Mouse (Mus musculus) left cerebral cortex, postnatal 4 days (tissue): Measurements from ENCODE around the gene Plet1. TPM values are rescaled to one million over a fixed set of nuclear protein-coding genes. Genes with fewer than 3 reads are reported as not detected.

Experiments
- DNase-seq: peaks from one replicate; pipeline ENCODE4 v3.0.0-alpha.2; 2022
- intact Hi-C: fragments of 180-260 bp; cut with DNase I; formaldehyde crosslinking; loops from one replicate; pipeline ENCODE4 v1.15.1; 2025
- total RNA-seq, 2 experiments: library from RNA; stranded (reverse); gene quantifications; 2 replicates each; pipeline ENCODE4 v1.2.3; 2021

Plet1 gene
- total RNA-seq, 2 experiments from 2014 or later: not detected

DNA sequence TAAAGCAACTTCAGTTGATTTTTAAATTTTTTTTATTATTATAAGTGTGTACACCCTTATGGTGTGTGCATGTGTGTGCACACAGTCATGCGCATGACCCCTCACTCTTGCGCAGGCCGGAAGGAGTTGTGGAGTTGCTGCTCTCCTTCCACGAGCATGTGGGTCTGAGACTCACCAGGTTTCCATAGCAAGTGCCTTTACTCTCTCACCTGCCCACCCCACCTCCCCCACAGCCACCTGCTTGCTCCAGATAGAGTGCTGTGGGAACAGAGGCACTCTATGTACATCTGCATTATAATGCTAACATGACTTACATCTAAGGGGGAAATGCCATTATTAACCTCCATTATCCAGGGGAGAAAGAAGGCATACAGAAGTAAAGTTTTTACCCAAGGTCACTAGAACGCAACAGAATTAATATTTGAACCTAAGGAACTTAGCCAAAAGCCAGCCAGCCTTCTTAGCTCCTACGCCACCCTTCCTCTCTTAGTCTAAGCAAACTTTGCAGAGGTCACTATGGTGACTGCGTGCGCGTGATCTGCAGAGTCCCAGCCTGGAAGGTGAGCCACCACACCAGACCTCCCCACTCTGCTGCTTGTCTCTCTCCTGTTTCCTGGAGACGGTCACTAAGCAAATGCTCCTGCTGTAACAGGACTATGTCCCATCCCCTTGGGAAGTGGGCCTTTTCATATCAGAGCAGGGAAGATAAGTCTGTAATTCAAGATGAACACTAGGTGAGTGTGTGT, 1.3 kb downstream of the Plet1 start:
- no peak for DNase-seq
- intact Hi-C loops: no loop called here

GRCm38 (mm10) chr9:50496151-50496505, 1.8 kb downstream of the Plet1 start:
- DNase-seq: no peak
- intact Hi-C loops: no loop called here

DNA sequence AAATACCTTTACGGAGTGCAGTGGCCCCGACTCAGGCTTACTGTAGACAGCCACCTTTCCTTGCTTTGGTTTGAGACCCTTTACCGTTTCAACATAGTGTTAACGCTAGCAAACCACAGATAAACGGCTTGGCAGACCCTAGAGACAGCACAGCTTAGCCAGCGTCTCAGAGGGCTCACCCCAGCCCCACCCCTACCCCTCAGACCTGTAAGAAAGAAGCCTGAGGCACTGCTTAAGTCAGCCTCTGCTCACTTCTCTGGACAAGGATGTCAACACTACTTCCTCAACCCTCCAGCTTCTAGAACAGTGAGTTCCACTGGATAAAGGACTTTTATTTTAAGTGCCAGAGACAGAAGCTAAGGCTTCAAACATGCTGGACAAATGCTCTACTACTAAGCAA, 2.2 kb downstream of the Plet1 start:
- intact Hi-C loops: no loop called here
- no peak for DNase-seq

DNA sequence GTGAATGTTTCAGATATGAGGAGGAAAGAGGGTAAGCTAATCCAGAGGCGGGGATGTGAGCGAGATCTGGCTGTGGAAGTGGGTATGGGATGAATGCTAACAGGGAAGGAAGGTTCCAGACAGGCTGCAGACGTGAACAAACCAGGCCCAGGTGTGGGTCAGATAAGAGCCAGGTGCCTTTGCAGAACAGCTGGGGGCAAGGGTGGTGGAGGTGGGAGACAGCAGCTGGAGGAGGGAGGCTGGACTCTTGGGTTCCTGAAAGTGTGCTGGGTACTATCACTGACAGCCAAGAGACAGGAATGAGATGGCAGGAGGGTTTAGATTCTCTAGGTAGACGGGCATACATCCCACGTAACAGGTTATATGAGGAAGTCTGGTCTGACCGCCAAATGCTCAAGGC, 2.8 kb downstream of the Plet1 start:
- intact Hi-C loops: no loop called here
- no peak for DNase-seq

DNA sequence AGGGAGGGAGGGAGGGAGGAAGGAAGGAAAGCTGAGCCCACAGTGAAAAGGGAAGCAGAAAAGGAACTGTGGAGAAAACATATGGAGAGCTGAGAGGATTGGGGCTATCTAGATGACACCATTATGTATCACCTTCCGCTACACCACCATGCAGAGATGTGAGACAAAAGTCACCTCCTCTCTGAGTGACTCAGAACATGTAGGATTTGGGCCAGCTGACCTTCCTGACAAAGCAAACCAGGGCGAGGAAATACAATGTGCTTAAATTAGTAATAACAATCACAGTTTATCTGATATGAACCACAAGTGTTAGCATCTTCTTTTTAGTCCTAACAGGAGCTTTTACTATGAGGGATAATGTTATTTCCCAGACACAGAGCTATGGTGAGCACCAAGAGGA, 3.2 kb downstream of the Plet1 start:
- intact Hi-C loops: no loop called here
- no peak for DNase-seq

DNA sequence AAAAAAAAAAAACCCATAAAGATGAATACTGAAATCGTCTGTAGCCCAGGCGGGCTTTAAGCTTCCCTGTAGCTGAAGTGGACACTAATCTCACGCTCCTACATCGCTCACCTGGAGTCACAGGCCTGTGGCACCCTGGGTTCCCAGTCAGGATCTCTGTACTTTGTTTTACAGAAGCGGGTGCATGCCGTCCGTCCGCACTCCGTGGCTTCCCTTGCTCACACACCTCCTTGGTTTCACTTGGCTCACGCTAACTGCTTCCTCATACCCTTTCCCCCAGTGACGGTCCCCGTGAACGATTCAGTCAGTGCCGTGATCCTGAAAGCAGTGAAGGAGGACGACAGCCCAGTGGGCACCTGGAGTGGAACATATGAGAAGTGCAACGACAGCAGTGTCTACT, 4.5 kb downstream of the Plet1 start:
- no peak for DNase-seq
- intact Hi-C loops: no loop called here

- intact Hi-C loops: no loop called here
- DNase-seq: no peak
These were observed 5.5 kb downstream of the Plet1 start for GRCm38 (mm10) chr9:50499781-50500180.

DNA sequence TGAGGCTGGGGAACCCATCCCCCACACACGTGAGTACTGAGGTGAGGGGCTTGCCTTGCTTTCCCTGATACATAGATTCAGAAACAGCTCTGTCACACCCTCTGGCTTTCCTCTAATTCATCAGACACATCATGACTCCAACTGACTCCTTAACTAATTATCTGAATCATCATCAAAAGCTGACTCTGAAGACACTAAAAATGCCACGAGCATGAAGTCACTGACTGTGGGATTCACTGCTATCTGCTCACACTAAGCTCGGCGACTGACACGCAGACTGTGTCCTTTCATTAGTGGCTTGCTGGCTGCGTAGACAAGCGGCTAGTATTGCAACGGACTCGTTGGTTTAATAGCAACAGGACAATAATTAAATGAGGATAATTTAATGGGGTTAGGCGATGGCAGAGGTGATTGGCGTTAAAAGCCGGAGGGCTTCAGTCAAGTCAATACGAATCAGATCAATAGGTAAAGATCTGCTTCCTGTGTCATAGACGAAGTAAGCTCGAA, 6.2 kb downstream of the Plet1 start:
- no peak for DNase-seq
- intact Hi-C loops: no loop called here

- no peak for DNase-seq
- intact Hi-C loops: no loop called here
These were observed 6.7 kb downstream of the Plet1 start for GRCm38 (mm10) chr9:50500974-50501501.

DNA sequence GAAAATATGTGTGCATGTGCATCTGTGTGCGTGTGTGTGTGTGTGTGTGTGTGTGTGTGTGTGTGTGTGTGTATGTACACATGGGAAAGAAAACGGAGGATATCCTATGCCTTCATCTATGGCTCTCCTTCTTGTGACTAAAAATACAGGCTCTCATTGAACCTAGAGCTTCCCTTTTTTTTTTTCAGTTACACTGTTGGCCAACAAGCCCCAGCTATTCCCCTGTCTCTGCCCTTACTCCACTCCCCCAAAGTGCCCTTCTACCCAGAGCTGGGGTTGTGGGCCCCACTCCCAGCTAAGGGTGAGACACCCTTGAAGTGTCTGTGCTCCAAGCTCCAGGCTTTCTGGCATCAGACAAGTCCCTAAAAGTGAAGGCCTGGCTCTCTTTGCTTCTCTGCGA, 8.6 kb downstream of the Plet1 start:
- no peak for DNase-seq
- intact Hi-C loops: no loop called here

DNA sequence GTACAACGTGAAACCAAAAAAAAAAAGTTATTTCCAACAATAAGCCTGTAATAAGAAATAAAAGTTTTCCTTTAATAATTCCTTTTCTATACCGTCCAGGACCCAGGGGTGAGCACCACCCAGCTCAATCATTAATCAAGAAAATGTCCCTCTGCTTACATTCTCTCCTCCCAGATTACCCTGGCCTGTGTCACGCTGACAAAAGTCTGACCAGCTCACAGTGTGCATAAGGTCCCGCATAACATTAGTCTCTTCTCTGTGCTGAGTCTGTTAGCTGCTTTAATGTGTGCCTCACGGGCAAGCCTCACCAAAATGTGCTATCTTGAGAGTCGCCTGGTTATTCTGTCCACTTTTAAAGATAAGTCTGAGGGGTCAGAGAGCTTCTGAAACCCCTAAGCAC, 11.1 kb downstream of the Plet1 start:
- no peak for DNase-seq
- intact Hi-C loops: no loop called here

DNA sequence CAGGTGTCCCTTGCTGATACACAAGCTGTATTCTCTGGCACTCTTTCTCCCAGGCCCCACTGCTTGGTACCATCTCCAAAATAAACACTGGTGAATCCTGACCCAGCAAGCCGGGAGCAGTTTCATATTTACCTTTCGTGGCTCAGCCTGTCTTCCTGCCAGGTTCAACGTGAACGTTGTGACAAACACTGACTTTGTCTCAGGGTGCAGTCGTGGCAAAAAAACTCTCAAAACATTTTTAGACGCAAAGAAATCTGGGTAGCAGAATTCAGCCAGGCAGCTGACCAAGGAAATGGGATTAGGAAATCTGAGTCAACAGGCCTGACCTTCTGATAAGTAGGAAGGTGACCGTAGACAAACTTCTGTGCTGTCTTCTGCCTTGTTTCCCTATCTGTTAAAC, 13.2 kb downstream of the Plet1 start:
- DNase-seq: no peak
- intact Hi-C loops: no loop called here

GRCm38 (mm10) chr9:50515462-50515861, 21.1 kb downstream of the Plet1 start:
- intact Hi-C loops: no loop called here

DNA sequence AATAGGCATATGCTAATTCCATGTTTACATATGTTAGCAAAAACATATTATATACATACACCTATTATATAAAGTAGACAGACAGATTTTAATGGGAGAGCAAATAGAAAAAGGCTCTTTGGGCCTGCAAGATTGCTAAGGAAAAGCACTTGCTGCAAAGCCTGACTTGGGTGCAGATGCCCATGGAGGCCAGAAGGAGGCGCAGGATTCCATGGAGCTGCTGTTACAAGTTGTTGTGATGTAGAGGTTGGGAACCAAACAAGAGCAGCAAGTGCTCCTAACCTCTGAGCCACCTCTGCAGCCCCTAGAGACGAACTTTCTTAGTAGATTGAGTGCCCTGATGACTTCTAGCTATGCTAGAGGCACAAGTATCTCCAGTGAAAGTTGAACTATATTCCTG, 24.5 kb downstream of the Plet1 start:
- intact Hi-C loops: no loop called here
- no peak for DNase-seq

More at GRCm38 (mm10) chr9:50515462-50515861, 21.1 kb downstream of the Plet1 start:
- DNase-seq: no peak

DNA sequence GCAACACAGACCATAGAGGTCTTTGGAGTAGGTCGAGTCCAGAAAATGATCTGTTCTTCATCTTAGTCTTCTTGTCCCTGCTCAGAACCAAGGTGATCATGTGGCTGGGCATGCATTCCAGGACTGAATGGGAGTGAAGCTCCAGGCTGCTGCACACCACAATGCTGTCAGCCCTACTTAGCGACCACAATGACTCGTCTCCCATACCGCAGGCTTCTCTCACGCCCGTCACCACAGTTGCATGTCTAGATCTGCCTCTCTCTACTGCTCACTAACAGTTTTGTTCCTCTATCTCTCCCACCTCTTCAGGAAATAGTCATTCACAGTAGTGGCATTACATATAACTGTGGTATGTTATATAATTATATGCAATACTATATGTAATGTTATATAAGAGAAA, 26.4 kb downstream of the Plet1 start:
- intact Hi-C loops: no loop called here

GRCm38 (mm10) chr9:50521562-50521961, 27.2 kb downstream of the Plet1 start:
- intact Hi-C loops: no loop called here
- no peak for DNase-seq

More for the DNA sequence above, 26.4 kb downstream of the Plet1 start:
- DNase-seq: no peak

DNA sequence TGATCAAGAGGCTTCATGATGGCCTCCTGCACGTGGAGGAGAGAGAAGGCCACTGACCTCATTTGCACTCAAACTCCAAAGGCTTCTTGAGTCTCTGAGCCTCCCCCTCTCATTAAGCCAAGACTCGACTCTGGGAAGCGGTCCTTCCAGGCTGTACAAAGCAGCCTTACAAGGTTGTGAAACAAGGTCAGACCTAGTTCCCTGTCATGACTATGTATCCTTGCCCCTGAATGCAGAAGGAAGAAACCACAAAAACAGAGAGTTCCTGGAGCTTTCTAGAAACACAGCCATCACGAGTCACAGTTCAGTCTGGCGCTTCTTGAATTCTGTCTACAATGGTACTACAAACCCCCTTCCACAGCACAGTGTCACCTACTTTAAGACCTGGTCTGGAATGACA, 28.2 kb downstream of the Plet1 start:
- no peak for DNase-seq
- intact Hi-C loops: no loop called here

- DNase-seq: no peak
- intact Hi-C loops: loop anchor here (5.0 kb wide), 1 partner anchor 63 kb away; no protein-coding TSS in a partner anchor
These were observed 30.6 kb downstream of the Plet1 start for GRCm38 (mm10) chr9:50524936-50525335.

- DNase-seq: no peak
These were observed 31.3 kb downstream of the Plet1 start for GRCm38 (mm10) chr9:50525585-50525984.

DNA sequence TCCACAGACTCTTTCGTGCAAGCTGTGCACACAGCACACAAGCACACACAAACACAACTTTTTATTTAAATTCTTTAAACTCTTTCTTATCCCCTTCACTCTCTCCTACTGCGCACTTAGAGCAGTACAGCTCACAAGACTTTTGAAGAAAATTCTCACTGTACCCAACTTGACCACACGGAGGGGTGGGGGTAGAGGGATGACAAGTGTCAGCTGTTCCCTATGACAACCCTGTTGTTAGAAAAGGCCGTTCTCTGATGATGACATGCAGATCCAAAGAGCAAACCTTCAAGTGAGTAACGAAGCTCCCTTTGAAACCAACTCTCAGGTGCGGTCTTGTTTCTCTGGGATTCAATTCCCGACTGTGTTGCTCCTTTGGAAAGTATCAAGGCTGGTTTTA, 33.5 kb downstream of the Plet1 start:
- no peak for DNase-seq
- intact Hi-C loops: loop anchor here (2.0 to 5.0 kb wide), 2 partner anchors 66 to 83 kb away; no protein-coding TSS in a partner anchor

More at GRCm38 (mm10) chr9:50525585-50525984, 31.3 kb downstream of the Plet1 start:
- intact Hi-C loops: loop anchor here (5.0 kb wide), 1 partner anchor 63 kb away; no protein-coding TSS in a partner anchor

GRCm38 (mm10) chr9:50528293-50528892, 34.1 kb downstream of the Plet1 start, which contains the start of gene Pts:
Pts (minus strand) TSS chr9:50528724.
- intact Hi-C loops: loop anchor here (5.0 kb wide), 1 partner anchor 66 kb away; no protein-coding TSS in a partner anchor
- peak; percentile 99 for DNase-seq

DNA sequence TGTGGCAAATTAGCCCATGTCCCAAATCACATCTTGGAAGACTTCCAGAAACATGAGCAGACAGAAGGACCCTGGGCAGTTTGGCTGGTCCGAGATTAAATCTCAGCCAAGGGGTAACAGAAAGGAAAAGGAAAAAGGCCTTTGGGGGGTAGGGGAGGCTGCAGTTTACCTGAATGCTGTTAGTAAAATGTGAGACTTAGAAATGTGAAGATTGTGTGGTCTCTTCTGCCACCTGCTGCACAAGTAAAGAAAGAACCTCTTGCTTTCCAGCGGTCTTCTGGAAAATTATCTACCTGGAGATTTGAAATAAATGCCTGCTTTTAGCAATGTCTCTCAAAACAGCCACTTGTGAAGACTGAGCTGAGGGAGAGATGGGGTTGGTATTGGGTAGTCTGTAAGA, 36.6 kb downstream of the Plet1 start:
- DNase-seq: peak; percentile 19
- intact Hi-C loops: loop anchor here (2.0 kb wide), 1 partner anchor 1038 kb away; no protein-coding TSS in a partner anchor
